Mouse (Mus musculus): ENCODE results near the gene Gzmn.
"Not testable (repeated sequence)": the region's sequence is repeated elsewhere in the genome, so short reads cannot be mapped to it uniquely, and the experiment has no call there.

Gzmn gene

DNA sequence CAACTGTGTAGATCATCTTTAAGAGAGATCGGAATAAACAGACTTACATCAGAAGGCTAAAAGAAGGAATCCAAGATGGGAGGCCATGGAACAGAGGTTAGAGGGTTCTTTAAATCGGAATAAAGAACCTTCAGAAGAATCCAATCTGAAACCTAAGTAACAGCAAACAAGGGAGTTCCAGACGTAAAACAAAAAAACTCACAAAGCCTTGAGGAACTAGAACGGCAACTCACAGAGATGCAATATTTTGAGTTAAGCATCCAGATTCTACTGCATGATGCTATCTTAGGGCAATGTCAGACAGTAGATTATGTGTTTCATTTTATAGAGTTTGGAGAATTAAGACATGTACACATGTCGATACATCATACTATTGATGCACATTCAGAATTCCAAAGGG lies at the start of gene Gzmn:
Gene Gzmn, minus strand, starts transcription at position 101 of the 400 bp plus-strand sequence.
- DNase-seq (ENCODE audit: low read depth, low spot score), result no peak

DNA sequence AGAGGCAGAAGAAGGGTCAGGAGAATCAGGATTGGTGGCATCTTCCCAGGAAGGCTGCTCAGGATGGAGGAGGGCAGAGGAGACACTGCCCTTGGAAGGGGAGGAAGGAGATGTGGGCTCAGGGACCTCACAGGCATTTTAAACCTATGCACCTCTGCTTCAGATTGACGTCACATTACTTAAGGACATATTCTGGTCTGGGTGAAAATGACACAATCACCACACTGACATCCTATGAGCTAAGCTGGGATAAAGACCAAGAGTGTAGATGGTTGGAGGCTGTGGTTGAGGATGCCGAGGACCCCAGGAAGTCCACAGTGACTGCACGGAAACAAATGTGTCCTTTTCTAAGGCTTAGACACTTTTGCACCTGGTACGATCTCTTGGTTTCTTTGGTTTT lies 36.9 kb upstream of the Gzmn start, which contains the start of gene Gzmf:
Gene Gzmf, minus strand, starts transcription at position 101 of the 400 bp plus-strand sequence.
- DNase-seq (ENCODE audit: low read depth, low spot score), result no peak

DNA sequence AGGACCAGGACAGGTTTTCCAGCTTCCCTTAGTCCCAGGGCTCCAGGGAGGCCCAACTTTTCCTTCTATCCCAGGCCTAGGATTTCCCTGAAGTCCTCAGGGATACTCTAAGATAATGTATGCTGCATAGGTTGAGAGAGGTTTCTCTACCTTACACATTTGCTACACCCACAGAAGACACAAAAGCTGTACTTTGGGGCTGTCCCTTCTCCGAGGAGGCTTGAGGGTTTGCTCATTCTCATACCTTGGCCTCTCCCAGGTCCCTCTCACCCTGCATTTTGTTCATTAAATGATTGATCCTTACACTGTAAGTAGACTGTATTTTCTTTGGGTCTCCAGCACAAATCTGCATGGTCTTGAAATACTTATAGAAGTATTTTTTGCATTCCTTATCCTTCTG lies 31.2 kb upstream of the Gzmn start:
- DNase-seq (ENCODE audit: low read depth, low spot score), result no peak

- DNase-seq (ENCODE audit: low read depth, low spot score), result peak; percentile 67
Observed at GRCm38 (mm10) chr14:56205021-56205420, 30.6 kb upstream of the Gzmn start.

DNA sequence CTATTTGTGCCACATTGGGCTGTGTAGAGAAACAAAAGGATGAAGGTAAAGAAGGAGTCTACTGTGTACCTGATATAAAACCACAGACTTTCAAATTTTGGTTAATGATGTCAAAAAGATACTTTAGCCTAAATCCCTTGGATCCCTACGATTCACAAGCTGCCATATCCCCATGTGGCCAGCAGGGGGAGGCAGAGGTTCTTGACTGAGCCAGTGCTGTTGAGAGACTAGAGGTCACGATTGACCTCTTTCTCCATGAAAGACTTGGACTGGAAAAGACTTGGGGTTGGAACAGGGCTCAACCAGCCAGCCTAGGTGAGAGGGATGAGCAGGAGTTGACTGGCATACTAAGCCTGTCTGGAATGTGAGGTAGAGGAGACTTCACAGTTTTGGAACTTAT lies 29.6 kb upstream of the Gzmn start:
- DNase-seq (ENCODE audit: low read depth, low spot score), result peak; percentile 65

DNA sequence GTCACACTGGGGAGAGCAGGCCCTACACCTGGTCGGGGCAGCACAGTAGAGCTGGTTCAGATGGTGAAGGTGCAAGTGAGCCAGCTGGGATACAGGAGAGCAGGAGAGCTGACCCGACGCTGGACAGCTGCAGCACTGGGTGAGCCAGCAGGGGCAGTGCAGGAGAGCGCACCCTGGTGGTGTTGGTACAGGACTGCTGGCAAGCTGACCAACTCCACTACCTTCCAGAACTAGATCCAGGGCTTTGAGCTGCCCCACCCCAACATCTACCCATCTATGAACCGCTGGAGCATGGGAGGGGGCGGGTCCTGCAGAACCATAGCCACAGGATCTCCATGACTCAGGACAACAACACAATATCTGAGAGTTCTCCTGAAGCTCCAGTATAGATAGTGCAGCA lies 12.5 kb upstream of the Gzmn start:
- DNase-seq (ENCODE audit: low read depth, low spot score), result no peak

DNA sequence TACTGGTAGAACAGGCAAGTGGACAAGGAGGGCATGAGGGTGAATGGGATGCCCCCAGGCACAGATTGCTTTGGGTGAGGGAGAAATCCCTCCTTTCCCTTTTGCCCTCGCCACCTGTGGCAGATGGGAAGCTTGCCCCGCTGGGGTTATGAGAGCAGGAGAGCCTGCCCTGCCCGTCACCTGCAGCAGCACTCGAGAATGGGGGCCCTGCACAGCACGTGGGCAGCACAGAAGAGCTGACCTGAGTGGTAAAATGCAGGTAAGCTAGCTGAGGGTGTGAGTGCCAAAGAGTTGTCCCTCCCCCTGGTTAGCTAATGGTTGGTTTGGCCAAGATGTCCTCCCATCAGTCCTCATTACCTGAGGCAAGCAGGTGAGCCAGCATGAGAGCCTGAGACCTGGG lies 12.1 kb upstream of the Gzmn start:
- DNase-seq (ENCODE audit: low read depth, low spot score), result no peak

- DNase-seq (ENCODE audit: low read depth, low spot score), result peak; percentile 64
Observed at GRCm38 (mm10) chr14:56177651-56178050, 3.3 kb upstream of the Gzmn start.

GRCm38 (mm10) chr14:56173396-56173795 lies 1.0 kb downstream of the Gzmn start:
- no peak for DNase-seq (ENCODE audit: low read depth, low spot score)

GRCm38 (mm10) chr14:56172744-56173143 lies 1.7 kb downstream of the Gzmn start:
- no peak for DNase-seq (ENCODE audit: low read depth, low spot score)

GRCm38 (mm10) chr14:56168009-56168408 lies 6.4 kb downstream of the Gzmn start:
- no peak for DNase-seq (ENCODE audit: low read depth, low spot score)

DNA sequence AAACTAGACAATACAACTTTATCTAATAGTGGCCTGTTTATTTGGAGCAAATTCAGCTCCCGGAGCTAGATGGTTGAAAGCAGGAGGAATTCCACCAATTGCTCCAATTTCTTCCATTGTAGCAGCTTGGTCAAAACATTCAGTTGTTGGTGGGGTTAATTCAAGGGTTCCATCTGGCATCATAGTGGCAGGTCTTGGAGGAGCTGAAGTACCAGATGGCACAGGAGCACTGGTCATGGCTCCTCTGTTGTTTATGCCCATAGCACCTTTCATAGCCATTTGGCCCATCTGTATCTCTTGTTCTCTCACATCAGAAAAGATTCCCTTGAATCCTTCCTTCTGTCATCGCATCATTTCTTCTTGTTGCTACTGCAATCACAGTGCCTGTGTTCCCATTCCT lies 12.3 kb downstream of the Gzmn start:
- no peak for DNase-seq (ENCODE audit: low read depth, low spot score)

- not testable (repeated sequence) for DNase-seq (ENCODE audit: low read depth, low spot score)
Observed at GRCm38 (mm10) chr14:56159479-56159878, 14.9 kb downstream of the Gzmn start, which contains the start of gene Gzmg. Gzmg (minus strand) TSS chr14:56159579.

GRCm38 (mm10) chr14:56155340-56155739 lies 19.1 kb downstream of the Gzmn start:
- peak; percentile 14 for DNase-seq (ENCODE audit: low read depth, low spot score)

- DNase-seq (ENCODE audit: low read depth, low spot score), result not testable (repeated sequence)
Observed at GRCm38 (mm10) chr14:56133675-56134074, 40.7 kb downstream of the Gzmn start.

DNA sequence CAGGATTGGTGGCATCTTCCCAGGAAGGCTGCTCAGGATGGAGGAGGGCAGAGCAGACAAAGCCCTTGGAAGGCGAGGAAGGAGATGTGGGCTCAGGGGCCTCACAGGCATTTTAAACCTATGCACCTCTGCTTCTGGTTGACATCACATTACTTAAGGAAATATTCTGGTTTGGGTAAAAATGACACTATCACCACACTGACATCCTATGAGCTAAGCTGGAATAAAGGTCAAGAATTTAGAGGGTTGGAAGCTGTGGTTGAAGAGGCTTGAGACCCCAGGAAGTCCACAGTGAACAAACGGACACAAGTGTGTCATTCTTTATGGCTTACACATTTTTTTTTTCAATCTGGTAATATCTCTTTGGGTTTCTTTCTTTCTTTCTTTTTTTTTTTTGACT lies 41.9 kb downstream of the Gzmn start, which contains the start of gene Gzmd:
Gene Gzmd, minus strand, starts transcription at position 101 of the 400 bp plus-strand sequence.
- not testable (repeated sequence) for DNase-seq (ENCODE audit: low read depth, low spot score)

DNA sequence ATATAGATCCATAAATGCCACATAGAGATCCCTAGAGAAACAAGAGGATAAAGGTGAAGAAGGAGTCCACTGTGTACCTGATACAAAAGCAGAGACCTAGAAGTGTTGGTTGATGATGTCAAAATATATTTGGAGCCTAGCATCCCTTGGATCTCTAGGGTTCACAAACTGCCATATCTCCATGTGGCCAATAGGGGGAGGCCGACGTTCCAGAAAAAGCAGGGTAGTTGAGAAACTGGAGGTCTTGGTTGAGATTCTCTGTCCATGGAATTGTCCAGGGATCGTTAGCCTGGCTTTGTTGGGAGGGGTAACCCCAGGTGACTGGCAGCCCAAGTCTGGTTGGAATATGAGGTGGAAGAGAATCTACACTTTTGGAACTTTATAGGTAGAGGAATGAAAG lies 46.1 kb downstream of the Gzmn start:
- no peak for DNase-seq (ENCODE audit: low read depth, low spot score)

DNA sequence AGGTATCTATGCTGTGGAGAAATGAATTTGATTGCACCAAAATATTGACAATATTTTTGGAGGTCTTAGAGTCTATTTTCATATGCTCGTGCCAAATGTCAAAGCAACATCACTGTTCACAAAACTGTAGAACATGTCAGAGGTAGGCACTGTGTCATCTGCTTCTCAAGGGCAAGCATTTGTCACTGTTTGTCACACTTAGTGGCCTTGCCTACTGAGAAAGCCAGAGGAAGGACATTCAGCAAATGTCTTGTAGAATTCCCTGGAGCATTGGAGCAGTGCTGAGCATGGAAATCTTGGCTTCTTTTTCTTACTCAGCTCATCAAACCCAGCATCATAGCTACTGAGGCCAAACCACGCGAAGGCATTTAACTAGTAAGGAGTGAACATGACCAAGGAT lies 50.9 kb downstream of the Gzmn start:
- DNase-seq (ENCODE audit: low read depth, low spot score), result no peak

DNA sequence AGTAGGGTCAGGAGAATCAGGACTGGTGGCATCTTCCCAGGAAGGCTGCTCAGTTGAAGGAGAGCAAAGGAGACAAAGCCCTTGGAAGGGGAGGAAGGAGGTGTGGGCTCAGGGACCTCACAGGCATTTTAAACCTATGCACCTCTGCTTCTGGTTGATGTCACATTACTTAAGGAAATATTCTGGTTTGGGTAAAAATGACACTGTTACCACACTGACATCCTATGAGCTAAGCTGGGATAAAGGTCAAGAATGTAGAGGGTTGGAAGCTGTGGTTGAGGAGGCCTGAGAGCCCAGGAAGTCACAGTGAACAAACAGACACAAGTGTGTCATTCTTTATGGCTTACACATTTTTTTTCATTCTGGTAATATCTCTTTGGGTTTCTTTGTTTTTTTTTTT lies 53.9 kb downstream of the Gzmn start, which contains the start of gene Gzme:
Gene Gzme, minus strand, starts transcription at position 101 of the 400 bp plus-strand sequence.
- no peak for DNase-seq (ENCODE audit: low read depth, low spot score)

Measured in ES-CJ7 (cell line).